In the genomic region with DNA sequence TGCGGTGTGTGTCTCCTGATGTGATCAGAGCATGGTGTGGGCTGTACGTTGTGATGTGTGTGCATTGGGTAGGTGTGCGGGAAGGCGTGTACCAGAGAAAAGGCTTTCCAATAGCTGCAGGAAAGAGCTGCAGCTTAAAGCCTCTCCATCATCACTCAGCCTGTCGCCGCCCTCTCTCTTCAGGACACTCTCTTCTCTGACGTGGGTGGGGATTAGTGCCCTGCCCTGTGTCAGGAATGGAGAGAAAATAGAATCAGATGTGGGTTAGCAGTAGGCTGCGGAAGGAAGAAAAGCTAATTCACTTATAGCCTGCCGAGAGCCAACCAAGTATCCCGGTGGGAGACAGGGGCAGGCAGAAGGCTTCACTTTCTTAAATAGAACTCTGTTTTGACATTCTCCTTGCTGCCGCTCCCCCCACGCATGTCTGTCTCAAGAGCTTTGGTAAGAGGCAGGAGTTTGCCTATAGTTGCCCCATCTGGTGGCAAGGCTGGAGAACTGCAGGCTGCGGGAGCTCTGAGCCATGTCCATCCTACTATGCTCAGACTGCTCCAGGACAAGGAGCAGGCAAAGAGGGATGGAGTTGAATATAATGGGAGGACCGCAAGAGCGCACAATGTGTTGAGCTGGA, we compare ENCODE assay signal across 8 mouse cellular contexts. TPM values are rescaled to one million over a fixed set of nuclear protein-coding genes. Genes with fewer than 3 reads are reported as not detected.
A peak's percentile ranks its signal among the peaks of the same experiment; 100 is the strongest.
DNase-seq lines count a peak whose midpoint lies in the region; ATAC-seq and TF ChIP-seq lines count a peak whose summit lies in the region.

No protein-coding gene starts in this region.

- ATAC-seq in forebrain, embryonic 12.5 days (ENCODE audit: low FRiP score) = peak; percentile 34; the same call in 1 of the 2 replicates
- peak; percentile 14; the same call in 1 of the 2 replicates for ATAC-seq in heart, embryonic 15.5 days (replicated peaks; ENCODE audit: insufficient number of reproducible peaks, insufficient read depth, low FRiP score, low read depth)
- ATAC-seq in liver, embryonic 12.5 days = no peak
- peak; percentile 12; the same call in 1 of the 2 replicates for ATAC-seq in stomach, embryonic 14.5 days (ENCODE audit: insufficient number of reproducible peaks, insufficient read depth, low FRiP score, low read depth)

- H3K4me3 ChIP-seq in CH12.LX (replicated peaks in 1 of 3; ENCODE audit: low read depth in 2 of 3, low read length in 2 of 3, poor library complexity in 1 of 3) = peak overlapping the region in 1 of 3 experiments; percentile 36
- no peak overlapping the region for H3K4me3 ChIP-seq in forebrain, embryonic 12.5 days (replicated peaks)
- peak overlapping the region; percentile 33 for H3K4me3 ChIP-seq in heart, embryonic 15.5 days
- H3K4me3 ChIP-seq in liver, embryonic 12.5 days = no peak overlapping the region
- no peak overlapping the region for H3K4me3 ChIP-seq in stomach, embryonic 14.5 days (ENCODE audit: low read depth, low read length)

- peak; percentile 88 to 95 for TF ChIP-seq CTCF in CH12.LX (conservative IDR thresholded peaks at IDR 0.05 in 1 of 2, IDR thresholded peaks at IDR 0.05 in 1 of 2; ENCODE audit: low read depth in 2 of 2, low read length in 2 of 2)

- 0 out of 2 replicates have a peak overlapping the region, but pooled peaks have one; percentile 35 for H3K4me2 ChIP-seq in CH12.LX (ENCODE audit: insufficient read depth, low read depth, poor library complexity, severe bottlenecking)
- peak overlapping the region; percentile 11; the same call in 1 of the 2 replicates for H3K4me2 ChIP-seq in forebrain, embryonic 12.5 days
- H3K4me2 ChIP-seq in heart, embryonic 15.5 days = peak overlapping the region; percentile 63
- peak overlapping the region; percentile 21 for H3K4me2 ChIP-seq in liver, embryonic 12.5 days
- H3K4me2 ChIP-seq in stomach, embryonic 14.5 days (replicated peaks; ENCODE audit: low read depth, low read length) = peak overlapping the region; percentile 31

- H3K4me1 ChIP-seq in CH12.LX (ENCODE audit: control insufficient read depth in 1 of 2, insufficient read depth in 2 of 2) = peaks cover 27 to 66% of the 10 kb centered on the region in 2 experiments
- peaks cover 17% of the 10 kb centered on the region for H3K4me1 ChIP-seq in forebrain, embryonic 12.5 days
- peaks cover 21% of the 10 kb centered on the region for H3K4me1 ChIP-seq in heart, embryonic 15.5 days (replicated peaks)
- H3K4me1 ChIP-seq in liver, embryonic 12.5 days = peaks cover 33% of the 10 kb centered on the region
- peaks cover 7% of the 10 kb centered on the region for H3K4me1 ChIP-seq in stomach, embryonic 14.5 days (ENCODE audit: control insufficient read depth, insufficient read depth, low read length)

- peak; percentile 77 for DNase-seq in CH12.LX (ENCODE audit: extremely low read depth)
- peak; percentile 58 for DNase-seq in c-Kit-positive CD71-negative TER-119-negative erythroid progenitor cells, embryonic 14.5 days (ENCODE audit: low read depth)
- peak; percentile 81 for DNase-seq in kidney, postnatal 14 days
- peak; percentile 56 to 68 for DNase-seq in natural killer cell, adult 2 months (ENCODE audit: low spot score in 2 of 2)

- TF ChIP-seq POLR2A in CH12.LX (IDR thresholded peaks at IDR 0.05; ENCODE audit: low read depth, low read length) = no peak

- H3K79me2 ChIP-seq in CH12.LX (replicated peaks; ENCODE audit: control insufficient read depth, extremely low read depth, insufficient read depth, poor library complexity, severe bottlenecking) = no peaks in the 10 kb centered on the region

- no peak overlapping the region for H3K9ac ChIP-seq in CH12.LX (ENCODE audit: insufficient read depth, low read depth)
- H3K9ac ChIP-seq in forebrain, embryonic 12.5 days = no peak overlapping the region
- H3K9ac ChIP-seq in heart, embryonic 15.5 days = no peak overlapping the region
- no peak overlapping the region for H3K9ac ChIP-seq in liver, embryonic 12.5 days
- no peak overlapping the region for H3K9ac ChIP-seq in stomach, embryonic 14.5 days (replicated peaks; ENCODE audit: low read depth, low read length)

- TF ChIP-seq EP300 in CH12.LX (IDR thresholded peaks at IDR 0.05; ENCODE audit: low read length) = no peak

- peaks cover 2% of the 10 kb centered on the region for H3K9me3 ChIP-seq in CH12.LX (replicated peaks; ENCODE audit: low read length)
- H3K9me3 ChIP-seq in forebrain, embryonic 12.5 days = no peaks in the 10 kb centered on the region
- H3K9me3 ChIP-seq in heart, embryonic 15.5 days (replicated peaks) = no peaks in the 10 kb centered on the region
- no peaks in the 10 kb centered on the region for H3K9me3 ChIP-seq in liver, embryonic 12.5 days (replicated peaks)
- H3K9me3 ChIP-seq in stomach, embryonic 14.5 days (ENCODE audit: control insufficient read depth, low read depth, low read length) = no peaks in the 10 kb centered on the region

- 36% methylated on average over 15 of the region's 15 CpGs for WGBS in forebrain, embryonic 12.5 days
- WGBS in heart, embryonic 15.5 days = 23% methylated on average over 15 of the region's 15 CpGs
- 37% methylated on average over 15 of the region's 15 CpGs for WGBS in liver, embryonic 12.5 days (ENCODE audit: insufficient replicate concordance)
- 38% methylated on average over 15 of the region's 15 CpGs for WGBS in stomach, embryonic 14.5 days

- dilution Hi-C loops in CH12.LX (cut with MboI; ENCODE audit: extremely low pct_ligation_motif_present, extremely low pct_unique_long_range_greater_than_20kb, low sequenced_read_pairs) = no loop called here

- TF ChIP-seq RAD21 in CH12.LX (IDR thresholded peaks at IDR 0.05; ENCODE audit: low read depth, low read length) = peak; percentile 83

- in situ Hi-C loops in CH12.LX (cut with MboI; ENCODE audit: low pct_ligation_motif_present, low pct_unique_long_range_greater_than_20kb, low sequenced_read_pairs) = loop anchor here (5.0 to 10.0 kb wide), 2 partner anchors 56 to 163 kb away; partner anchors contain the start of gene Rab33b

- H3K27ac ChIP-seq in CH12.LX (ENCODE audit: insufficient read depth, low read depth) = peak overlapping the region; percentile 42; the same call in 1 of the 2 replicates
- no peak overlapping the region for H3K27ac ChIP-seq in forebrain, embryonic 12.5 days
- no peak overlapping the region for H3K27ac ChIP-seq in heart, embryonic 15.5 days
- no peak overlapping the region for H3K27ac ChIP-seq in liver, embryonic 12.5 days
- no peak overlapping the region for H3K27ac ChIP-seq in stomach, embryonic 14.5 days (ENCODE audit: low read length)

- no peaks in the 10 kb centered on the region for H3K27me3 ChIP-seq in CH12.LX (replicated peaks)
- no peaks in the 10 kb centered on the region; the same call in 1 of the 2 replicates for H3K27me3 ChIP-seq in forebrain, embryonic 12.5 days
- H3K27me3 ChIP-seq in heart, embryonic 15.5 days = no peaks in the 10 kb centered on the region
- H3K27me3 ChIP-seq in liver, embryonic 12.5 days (replicated peaks) = peaks cover 12% of the 10 kb centered on the region; the same call in 1 of the 2 replicates
- no peaks in the 10 kb centered on the region for H3K27me3 ChIP-seq in stomach, embryonic 14.5 days (ENCODE audit: control insufficient read depth, insufficient read depth, low read length)

- no peaks in the 10 kb centered on the region for H3K36me3 ChIP-seq in CH12.LX (replicated peaks in 1 of 2; ENCODE audit: control insufficient read depth in 1 of 2, insufficient read depth in 1 of 2, low read length in 1 of 2)
- no peaks in the 10 kb centered on the region for H3K36me3 ChIP-seq in forebrain, embryonic 12.5 days (replicated peaks)
- no peaks in the 10 kb centered on the region for H3K36me3 ChIP-seq in heart, embryonic 15.5 days
- no peaks in the 10 kb centered on the region for H3K36me3 ChIP-seq in liver, embryonic 12.5 days
- H3K36me3 ChIP-seq in stomach, embryonic 14.5 days (ENCODE audit: control insufficient read depth, insufficient read depth, low read length) = no peaks in the 10 kb centered on the region

TF ChIP-seq in CH12.LX, 34 proteins besides CTCF, POLR2A, EP300 and RAD21 (continues in another document):
- no peak for TF ChIP-seq JUND (conservative IDR thresholded peaks at IDR 0.05; ENCODE audit: low read depth, low read length)
- TF ChIP-seq IRF4 (IDR thresholded peaks at IDR 0.05; ENCODE audit: low read depth, low read length) = no peak
- no peak for TF ChIP-seq KAT2A (IDR thresholded peaks at IDR 0.05; ENCODE audit: insufficient replicate concordance, low read length)
- TF ChIP-seq MAZ (IDR thresholded peaks at IDR 0.05; ENCODE audit: low read depth, low read length) = peak; percentile 75
- no peak for TF ChIP-seq POLR2AphosphoS2 (IDR thresholded peaks at IDR 0.05; ENCODE audit: low read depth, low read length)
- TF ChIP-seq CHD2 (IDR thresholded peaks at IDR 0.05; ENCODE audit: low read length) = no peak
- peak; percentile 60 for TF ChIP-seq NELFE (IDR thresholded peaks at IDR 0.05; ENCODE audit: low read depth, low read length)
- TF ChIP-seq ZC3H11A (IDR thresholded peaks at IDR 0.05; ENCODE audit: low read depth, low read length) = peak; percentile 62
- no peak for TF ChIP-seq BHLHE40 (IDR thresholded peaks at IDR 0.05; ENCODE audit: low read depth, low read length)
- no peak for TF ChIP-seq ZNF384 (IDR thresholded peaks at IDR 0.05; ENCODE audit: low read depth, low read length)
- no peak for TF ChIP-seq MEF2A (IDR thresholded peaks at IDR 0.05; ENCODE audit: borderline replicate concordance, low read depth, low read length)
- 0 out of 2 replicates have a peak, but pooled peaks have one; percentile 44 for TF ChIP-seq MYC (IDR thresholded peaks at IDR 0.05; ENCODE audit: low read depth, low read length)
- TF ChIP-seq TBP (conservative IDR thresholded peaks at IDR 0.05; ENCODE audit: low read depth, low read length) = no peak
- TF ChIP-seq JUN (IDR thresholded peaks at IDR 0.05; ENCODE audit: insufficient read depth, low read depth, low read length) = no peak
- no peak for TF ChIP-seq UBTF (IDR thresholded peaks at IDR 0.05; ENCODE audit: low read depth, low read length)
- peak; percentile 38; the same call in 1 of the 2 replicates for TF ChIP-seq MXI1 (IDR thresholded peaks at IDR 0.05; ENCODE audit: low read depth, low read length)
- peak; percentile 35; the same call in 1 of the 2 replicates for TF ChIP-seq MAX (IDR thresholded peaks at IDR 0.05; ENCODE audit: low read length)
- no peak for TF ChIP-seq CHD1 (IDR thresholded peaks at IDR 0.05; ENCODE audit: low read depth, low read length)
- TF ChIP-seq MAFK (IDR thresholded peaks at IDR 0.05; ENCODE audit: insufficient replicate concordance, low read length) = no peak

RNA-seq across cellular contexts. Expression of gene Mgst2, which starts 12.0 kb away (rescaled TPM):
- total RNA-seq in CH12.LX (2012; rRNA removed) = 48.8 and 51.4 TPM in 2 replicates
- total RNA-seq in CH12.LX (2014; rRNA removed) = 62.7 and 76.0 TPM in 2 replicates
- 131 and 147 TPM in 2 replicates for polyA plus RNA-seq in CH12.LX (2012; ENCODE audit: insufficient read length, low read depth)
- polyA plus RNA-seq in forebrain, embryonic 12.5 days (2016; fragmentation: Nextera tagmentation; extraction: Ambion mirVana) = 0.40 TPM in 1 of 2 replicates, not detected in the other
- polyA plus RNA-seq in heart, embryonic 15.5 days (2015; fragmentation: Nextera tagmentation; extraction: Ambion mirVana) = 7.2 and 7.5 TPM in 2 replicates
- 14.7 and 16.5 TPM in 2 replicates for polyA plus RNA-seq in liver, embryonic 12.5 days (2016; fragmentation: Nextera tagmentation; extraction: Ambion mirVana)
- 20.3 and 22.0 TPM in 2 replicates for polyA plus RNA-seq in stomach, embryonic 14.5 days (2014; fragmentation: Nextera tagmentation; extraction: Ambion mirVana)

Comparison
In these comparisons a context has a peak if more than half of its experiments do, and no peak if none do; other contexts are left out.
1. H3K4me2 ChIP-seq: peak in every context shown above with its lines; median percentile 63 in heart, embryonic 15.5 days; 35 in CH12.LX; 31 in stomach, embryonic 14.5 days; 21 in liver, embryonic 12.5 days; 11 in forebrain, embryonic 12.5 days.